Mouse (Mus musculus) kidney, postnatal 4 days (tissue): ENCODE data around the gene 1700129C05Rik.
A peak's percentile ranks its signal among the peaks of the same experiment; 100 is the strongest.

Experiments used
- DNase-seq, 2 experiments: peaks; one replicate each; pipeline ENCODE4 v3.0.0; 2021; ENCODE audit warnings: mixed read lengths in 2 of 2

The 1700129C05Rik gene

DNA sequence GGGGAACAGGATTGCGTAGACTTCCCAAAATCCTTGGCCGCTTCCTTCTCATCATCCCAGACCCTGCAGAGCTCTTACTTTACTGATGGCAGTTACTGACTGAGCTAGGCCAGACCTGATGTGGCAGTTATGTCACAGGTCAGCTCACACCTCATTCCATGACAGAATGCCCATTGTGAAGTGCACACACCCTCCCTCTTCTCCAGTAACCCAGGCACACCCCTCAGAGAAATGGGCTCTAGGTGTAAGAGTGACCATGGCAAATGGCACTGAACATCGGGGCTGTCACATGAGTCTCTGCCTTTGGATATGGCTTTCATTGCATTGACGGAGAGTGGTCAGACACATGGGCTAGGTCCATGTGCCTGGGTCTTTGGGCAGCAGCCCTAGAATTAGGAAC is at the start of gene 1700129C05Rik:
TSS of gene 1700129C05Rik (minus strand) at position 101 of the 400 bp plus-strand sequence.
- DNase-seq, result no peak

DNA sequence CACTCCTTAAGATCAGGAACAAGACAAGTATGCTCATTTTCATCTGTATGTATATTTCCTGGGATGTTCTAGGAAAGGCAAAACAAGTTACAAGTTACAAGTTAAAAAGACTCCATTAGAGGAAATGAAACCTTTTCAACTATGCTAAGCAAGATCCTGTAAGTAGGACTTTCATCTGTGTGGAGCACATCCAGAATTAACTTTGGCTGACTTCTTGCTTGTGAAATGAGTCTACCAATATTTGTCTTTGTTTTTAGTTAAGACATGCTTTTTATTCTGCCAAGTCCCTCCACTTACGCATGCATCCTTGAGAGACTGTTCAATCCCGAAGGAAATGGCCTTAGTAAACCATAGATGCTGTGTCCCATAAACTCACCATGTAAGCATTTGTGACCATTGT is 43.4 kb upstream of the 1700129C05Rik start:
- no peak for DNase-seq

DNA sequence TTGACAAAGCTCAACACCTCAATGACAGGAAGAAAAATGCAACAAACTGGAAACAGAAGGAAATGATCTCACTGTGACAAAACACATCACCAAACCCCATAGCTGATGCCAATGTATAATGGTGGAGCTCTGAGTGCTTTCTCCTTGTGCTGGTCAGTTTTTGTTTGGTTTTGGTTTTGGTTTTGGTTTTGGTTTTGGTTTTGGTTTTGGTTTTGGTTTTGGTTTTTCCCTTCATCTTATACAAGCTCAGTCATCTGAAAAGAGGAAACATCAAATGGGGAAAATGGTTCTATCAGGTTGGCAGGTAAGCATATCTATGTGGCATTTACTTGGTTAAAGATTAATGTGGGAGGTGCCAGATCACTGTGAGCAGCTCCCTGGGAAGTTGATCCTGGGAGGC is 42.8 kb upstream of the 1700129C05Rik start:
- DNase-seq, result no peak

DNA sequence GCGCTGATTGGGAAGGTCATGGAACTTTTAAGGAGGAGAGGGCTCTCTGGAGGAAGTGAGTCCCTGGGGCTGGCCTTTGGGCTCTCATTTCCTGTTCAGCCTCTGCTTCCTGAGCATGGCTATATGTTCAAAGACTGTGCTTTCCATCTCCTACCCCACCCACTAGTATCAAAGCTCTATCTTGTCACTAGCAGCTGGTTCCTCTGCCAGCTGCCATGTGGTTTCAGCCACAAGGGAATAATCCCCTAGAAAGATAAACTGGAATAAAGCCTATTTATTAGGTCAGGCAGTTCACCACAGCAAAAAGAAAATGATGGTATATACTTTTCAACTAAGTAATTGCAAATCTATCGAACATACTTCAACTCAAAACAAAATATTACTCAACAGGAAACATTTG is 40.0 kb upstream of the 1700129C05Rik start:
- no peak for DNase-seq

DNA sequence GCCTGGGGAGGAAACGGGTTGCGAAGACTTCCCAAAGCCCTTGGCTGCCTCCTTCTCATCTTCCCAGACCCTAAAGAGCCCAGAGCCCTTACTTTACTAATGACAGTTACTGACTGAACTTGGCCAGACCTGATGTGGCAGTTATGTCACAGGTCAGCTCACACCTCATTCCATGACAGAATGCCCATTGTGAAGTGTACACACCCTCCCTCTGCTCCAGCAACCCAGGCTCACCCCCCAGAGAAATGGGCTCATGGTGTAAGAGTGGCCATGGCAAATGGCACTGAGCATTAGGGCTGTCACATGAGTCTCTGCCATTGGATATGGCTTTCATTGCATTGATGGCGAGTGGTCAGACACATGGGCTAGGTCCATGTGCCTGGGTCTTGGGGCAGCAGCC is 36.0 kb upstream of the 1700129C05Rik start, which contains the start of gene Gm5142:
TSS of gene Gm5142 (minus strand) at position 101 of the 400 bp plus-strand sequence.
- no peak for DNase-seq

DNA sequence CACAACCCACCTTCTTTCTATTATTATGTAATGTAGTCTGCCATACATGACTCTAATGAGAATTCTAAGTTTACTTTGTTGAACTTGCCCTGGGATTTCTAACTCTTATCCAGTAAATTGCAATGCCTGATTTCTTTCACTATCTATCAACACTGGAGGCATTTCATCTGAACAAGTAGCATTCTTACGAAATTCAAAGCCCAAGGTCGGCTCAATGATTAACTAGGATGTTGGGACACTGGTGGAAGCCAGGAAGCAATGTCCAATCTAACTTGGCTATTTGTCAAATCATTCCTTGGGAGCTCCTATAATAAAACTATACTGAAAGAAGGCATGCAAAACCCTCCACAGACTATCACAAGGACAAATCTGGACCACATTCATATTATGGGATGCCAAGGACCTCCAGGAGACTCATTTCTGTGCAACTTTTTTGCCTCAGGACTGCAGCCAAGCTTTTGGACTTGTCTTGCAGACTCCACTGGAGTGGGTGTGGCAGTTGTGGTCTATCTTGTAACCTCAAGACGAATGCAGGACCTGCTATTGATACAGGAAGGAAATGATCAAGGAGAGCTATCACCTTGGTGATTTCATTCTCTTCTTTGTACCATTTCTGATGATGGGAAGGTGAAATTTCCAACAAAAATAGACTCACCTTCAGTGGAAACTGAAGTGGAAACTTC is 14.5 kb upstream of the 1700129C05Rik start:
- DNase-seq, result peak; percentile 4 to 29

DNA sequence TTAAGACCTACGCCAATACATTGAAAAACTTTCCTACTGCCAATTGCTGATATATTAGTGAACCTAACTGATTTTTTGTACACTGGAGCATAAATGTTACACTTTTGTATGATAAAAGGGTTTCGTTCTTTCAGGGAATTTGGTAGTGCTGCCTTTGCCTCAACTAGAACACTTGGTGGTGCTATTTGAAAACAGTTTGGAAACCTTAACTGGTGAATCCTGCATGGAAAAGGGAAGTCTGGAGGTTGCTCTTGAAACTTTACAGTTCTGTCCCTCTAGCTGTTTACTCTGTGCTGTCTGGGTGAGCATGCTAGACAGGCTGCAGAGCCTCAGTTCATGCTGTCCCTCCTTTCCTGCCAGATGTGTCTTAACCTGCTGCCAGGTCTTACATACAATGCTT is 12.9 kb upstream of the 1700129C05Rik start:
- DNase-seq, result no peak

DNA sequence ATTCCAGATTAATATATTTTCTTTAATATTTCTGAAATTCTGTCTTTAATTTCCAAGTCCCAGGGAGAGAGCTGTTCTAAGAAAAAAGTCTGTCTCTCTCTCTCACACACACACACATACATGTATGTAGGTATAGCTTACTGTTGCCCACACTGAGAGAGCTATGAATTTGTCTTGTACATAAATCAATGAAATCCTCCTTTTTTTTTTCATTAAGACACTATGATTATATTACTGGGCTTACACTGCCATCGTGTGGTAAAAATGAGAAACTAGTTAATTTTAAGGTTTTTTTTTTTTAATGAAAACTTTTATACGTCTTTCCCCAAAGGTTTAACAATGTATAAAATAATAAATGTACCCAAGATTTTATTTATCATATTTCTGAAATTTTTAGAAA is 28.4 kb downstream of the 1700129C05Rik start:
- DNase-seq, result no peak

DNA sequence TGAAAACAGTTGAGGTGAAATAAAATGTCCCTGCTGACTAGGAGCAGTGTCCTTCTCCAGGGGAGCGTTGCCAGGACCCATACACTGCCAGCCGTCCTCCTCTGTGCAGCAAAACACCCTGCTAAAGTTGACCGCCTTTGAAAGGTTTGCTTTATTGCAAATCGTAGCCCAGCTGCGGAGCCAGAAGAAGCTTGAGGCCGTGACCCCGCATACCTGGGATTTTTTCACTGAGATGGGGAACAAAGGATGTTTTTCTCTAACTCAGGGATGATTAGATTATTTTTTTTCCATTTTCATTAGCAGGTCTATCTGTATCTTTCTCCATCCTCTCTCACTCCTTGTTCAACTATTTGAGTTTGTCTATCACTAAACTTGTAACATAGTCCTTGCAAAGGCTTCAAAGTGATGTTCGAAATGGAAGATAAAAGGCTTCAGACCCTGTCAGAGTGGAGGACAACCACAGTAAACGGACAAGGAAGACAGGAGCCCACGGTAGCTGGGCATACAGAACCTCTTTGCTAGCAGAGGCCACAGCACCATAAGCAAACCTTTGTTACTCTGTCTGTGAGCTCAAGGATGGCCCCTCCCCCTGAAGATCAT is 38.6 kb downstream of the 1700129C05Rik start:
- DNase-seq, result peak in 1 of 2 experiments; percentile 24

DNA sequence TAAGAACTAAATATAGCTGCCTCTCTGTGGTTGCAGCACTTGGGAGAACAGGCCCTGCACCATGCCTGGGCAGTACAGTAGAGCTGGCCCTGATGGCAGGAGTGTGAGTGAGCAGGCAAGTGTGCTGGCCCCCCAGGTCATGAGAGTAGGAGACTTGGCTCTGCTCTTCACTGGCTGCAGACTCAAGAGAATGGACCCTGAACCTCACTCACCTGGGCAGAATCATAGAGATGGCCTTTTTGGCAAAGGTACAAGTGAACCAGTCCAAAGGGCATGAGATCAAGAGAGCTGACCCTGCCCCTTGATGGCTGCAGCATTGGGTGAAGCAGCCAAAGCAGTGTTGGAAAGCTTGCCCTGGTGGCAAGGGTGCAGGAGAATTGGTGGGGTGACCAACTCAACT is 49.1 kb downstream of the 1700129C05Rik start:
- no peak for DNase-seq

DNA sequence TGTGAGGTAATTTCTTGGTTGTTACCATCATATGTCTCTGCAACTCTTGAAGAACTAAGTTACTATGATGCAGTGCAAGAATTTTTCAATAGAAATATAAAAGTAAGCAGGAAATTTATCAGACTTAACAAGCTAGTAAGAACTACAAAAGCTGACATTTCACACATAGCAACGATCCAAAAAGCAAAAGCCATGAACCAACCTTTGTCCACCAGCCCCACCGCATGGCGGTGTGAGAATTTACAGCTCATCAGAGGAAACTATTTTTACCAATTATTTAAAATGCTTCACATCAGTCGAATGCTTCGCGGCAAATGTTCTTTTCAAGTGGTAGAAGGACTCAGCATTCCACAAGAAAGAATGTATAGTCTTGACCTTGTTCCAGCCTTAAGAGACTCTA is 58.3 kb downstream of the 1700129C05Rik start:
- peak; percentile 65 to 67 for DNase-seq
